Mouse (Mus musculus): ENCODE measurements around the gene Dad1. TPM values are rescaled to one million over a fixed set of nuclear protein-coding genes. Genes with fewer than 3 reads are reported as not detected.

The Dad1 gene
- polyA plus RNA-seq, 1 experiment from 2014 or later = 344 TPM

- no peaks in the 10 kb centered on the region for H3K36me3 ChIP-seq (ENCODE audit: control insufficient read depth, insufficient read depth, low read length)
- 45% methylated on average over 6 of the region's 6 CpGs for WGBS
- no peak overlapping the region for H3K4me2 ChIP-seq (ENCODE audit: low read length)
- H3K9ac ChIP-seq (ENCODE audit: low read depth, low read length) = no peak overlapping the region
- H3K4me1 ChIP-seq (ENCODE audit: control insufficient read depth, insufficient read depth, low read length) = peaks cover 31% of the 10 kb centered on the region
- H3K4me3 ChIP-seq (ENCODE audit: low read depth, low read length) = no peak overlapping the region
- no peaks in the 10 kb centered on the region for H3K9me3 ChIP-seq (replicated peaks; ENCODE audit: control insufficient read depth, low read length, poor library complexity, severe bottlenecking)
- no peaks in the 10 kb centered on the region for H3K27me3 ChIP-seq (ENCODE audit: control insufficient read depth, insufficient read depth, low read depth, low read length)
- no peak overlapping the region for H3K27ac ChIP-seq (ENCODE audit: low read length)
- ATAC-seq = no peak
Observed at GRCm38 (mm10) chr14:54187211-54187610, 66.7 kb downstream of the Dad1 start.

Other genes with a start within 250 kb of the Dad1 start
- 45.0 and 58.8 TPM in 2 replicates for gene Abhd4, start 84 bp upstream of the Dad1 start, polyA plus RNA-seq (2015; fragmentation: Nextera tagmentation; extraction: Ambion mirVana)
- not detected in 2 replicates for gene Olfr49, start 30.8 kb upstream of the Dad1 start, polyA plus RNA-seq (2015; fragmentation: Nextera tagmentation; extraction: Ambion mirVana)
- gene Oxa1l, start 106.7 kb upstream of the Dad1 start, polyA plus RNA-seq (2015; fragmentation: Nextera tagmentation; extraction: Ambion mirVana) = 51.8 and 53.1 TPM in 2 replicates
- gene Slc7a7, start 163.7 kb upstream of the Dad1 start, polyA plus RNA-seq (2015; fragmentation: Nextera tagmentation; extraction: Ambion mirVana) = 4.3 and 4.9 TPM in 2 replicates
- 247 and 252 TPM in 2 replicates for gene Mrpl52, start 172.8 kb upstream of the Dad1 start, polyA plus RNA-seq (2015; fragmentation: Nextera tagmentation; extraction: Ambion mirVana)
- 43.5 and 43.9 TPM in 2 replicates for gene Mmp14, start 177.5 kb upstream of the Dad1 start, polyA plus RNA-seq (2015; fragmentation: Nextera tagmentation; extraction: Ambion mirVana)
- 26.9 and 28.2 TPM in 2 replicates for gene Lrp10, start 210.0 kb upstream of the Dad1 start, polyA plus RNA-seq (2015; fragmentation: Nextera tagmentation; extraction: Ambion mirVana)
- gene Rem2, start 222.0 kb upstream of the Dad1 start, polyA plus RNA-seq (2015; fragmentation: Nextera tagmentation; extraction: Ambion mirVana) = 46.0 and 48.9 TPM in 2 replicates